Mouse (Mus musculus) urinary bladder, postnatal 36 days (tissue): ENCODE measurements around the gene Slc39a7.
"Not testable (repeated sequence)": the region's sequence is repeated elsewhere in the genome, so short reads cannot be mapped to it uniquely, and the experiment has no call there.

Source experiments
- DNase-seq, 2 experiments: peaks; one replicate each; pipeline ENCODE4 v3.0.0; 2022; ENCODE audit warnings: low spot score in 2 of 2, mixed read lengths in 1 of 2

Gene Slc39a7

GRCm38 (mm10) chr17:34000150-34000537 lies 31.3 kb downstream of the Slc39a7 start, which contains the start of gene H2-K1:
Gene H2-K1, minus strand, starts transcription at chr17:34000347.
- DNase-seq = peak; percentile 91 to 93

- DNase-seq = no peak
Observed at GRCm38 (mm10) chr17:33999341-34000149, 31.9 kb downstream of the Slc39a7 start.

- not testable (repeated sequence) for DNase-seq
Observed at GRCm38 (mm10) chr17:33998697-33999096, 32.8 kb downstream of the Slc39a7 start.

- DNase-seq = not testable (repeated sequence)
Observed at GRCm38 (mm10) chr17:33997025-33997424, 34.5 kb downstream of the Slc39a7 start.

GRCm38 (mm10) chr17:33995651-33996050 lies 35.8 kb downstream of the Slc39a7 start:
- no peak for DNase-seq

GRCm38 (mm10) chr17:33994959-33995358 lies 36.5 kb downstream of the Slc39a7 start:
- DNase-seq = no peak

GRCm38 (mm10) chr17:33991788-33992664 lies 39.5 kb downstream of the Slc39a7 start:
- peak; percentile 28 to 29 for DNase-seq

GRCm38 (mm10) chr17:33982136-33982535 lies 49.3 kb downstream of the Slc39a7 start:
- DNase-seq = peak in 1 of 2 experiments; percentile 44

- DNase-seq = peak; percentile 68 to 87
Observed at GRCm38 (mm10) chr17:33981192-33981909, 50.1 kb downstream of the Slc39a7 start.

GRCm38 (mm10) chr17:33980181-33981035 lies 51.1 kb downstream of the Slc39a7 start:
- no peak for DNase-seq

- DNase-seq = no peak
Observed at GRCm38 (mm10) chr17:33979512-33980050, 51.9 kb downstream of the Slc39a7 start.

- peak; percentile 65 to 83 for DNase-seq
Observed at GRCm38 (mm10) chr17:33978631-33979031, 52.9 kb downstream of the Slc39a7 start.
